Mouse (Mus musculus): ENCODE data around the gene Apbb1. TPM values are rescaled to one million over a fixed set of nuclear protein-coding genes. Genes with fewer than 3 reads are reported as not detected.

The Apbb1 gene
- polyA plus RNA-seq, 1 experiment, result 0.80 TPM

DNA sequence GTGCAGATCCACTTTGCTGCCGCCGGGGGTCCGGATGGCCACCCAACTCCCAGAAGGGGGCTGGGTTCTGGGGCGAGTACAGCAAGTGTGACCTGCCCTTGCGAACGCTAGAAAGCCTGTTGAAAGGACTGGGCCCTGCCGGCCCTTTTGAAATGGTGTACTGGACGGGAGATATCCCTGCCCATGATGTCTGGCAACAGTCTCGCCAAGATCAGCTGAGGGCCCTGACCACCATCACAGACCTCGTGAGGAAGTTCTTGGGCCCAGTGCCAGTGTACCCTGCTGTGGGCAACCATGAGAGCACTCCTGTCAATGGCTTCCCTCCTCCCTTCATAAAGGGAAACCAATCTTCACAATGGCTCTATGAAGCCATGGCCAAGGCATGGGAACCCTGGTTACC is 25.9 kb downstream of the Apbb1 start:
- H3K4me1 ChIP-seq (ENCODE audit: control insufficient read depth, insufficient read depth, low read length), result peaks cover 4% of the 10 kb centered on the region; the same call in 1 of the 2 replicates
- TF ChIP-seq POLR2A (IDR thresholded peaks at IDR 0.05; ENCODE audit: borderline replicate concordance, control insufficient read depth, low read depth, low read length), result no peak
- TF ChIP-seq CTCF (IDR thresholded peaks at IDR 0.05; ENCODE audit: control insufficient read depth, insufficient read depth, low read length), result no peak
- H3K4me3 ChIP-seq (replicated peaks; ENCODE audit: control insufficient read depth, low read depth, low read length), result no peak overlapping the region
- H3K27ac ChIP-seq (ENCODE audit: control insufficient read depth, insufficient read depth, low read depth, low read length, poor library complexity), result no peak overlapping the region
- WGBS, result 80% methylated on average over 10 of the region's 10 CpGs

DNA sequence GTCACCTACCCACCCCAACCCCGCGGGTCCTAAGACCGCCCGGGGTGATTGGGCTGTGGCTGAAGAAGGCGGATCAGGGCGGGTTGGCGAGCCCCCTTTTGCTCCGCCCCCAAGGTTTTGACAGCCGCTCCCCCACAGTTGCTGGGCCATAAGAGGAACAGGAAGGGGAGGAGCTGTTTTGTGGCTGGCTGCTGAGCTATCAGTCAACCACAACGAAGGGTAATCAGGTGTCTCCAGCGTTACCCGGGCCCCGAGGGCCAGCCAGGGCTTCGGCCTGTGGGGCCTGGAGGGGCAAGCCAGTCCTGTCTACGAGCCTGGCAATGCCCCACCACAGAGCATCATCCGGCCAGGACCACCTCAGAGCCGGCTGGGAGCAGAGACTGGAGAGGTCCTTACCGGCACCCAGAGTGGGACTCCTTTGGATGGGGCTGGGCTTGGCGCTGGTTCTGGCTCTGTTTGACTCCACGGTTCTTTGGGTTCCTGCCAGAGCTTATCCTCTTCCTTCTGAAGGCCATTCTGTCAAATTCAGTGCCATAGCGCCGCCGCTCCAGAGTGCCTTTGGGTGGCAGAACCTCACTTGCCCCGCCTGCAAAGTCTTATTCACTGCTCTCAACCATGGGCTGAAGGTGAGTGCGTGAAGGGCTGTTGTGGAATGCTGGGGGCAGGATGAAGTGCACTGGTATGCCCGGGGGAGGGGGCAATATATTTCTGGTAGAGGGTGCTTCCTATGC is 27.1 kb downstream of the Apbb1 start, which contains the start of gene Smpd1:
Gene Smpd1, plus strand, starts transcription at position 149 of the 731 bp plus-strand sequence.
- TF ChIP-seq POLR2A (IDR thresholded peaks at IDR 0.05; ENCODE audit: borderline replicate concordance, control insufficient read depth, low read depth, low read length) (peak; percentile 68; the same call in 1 of the 2 replicates), CTCF (IDR thresholded peaks at IDR 0.05; ENCODE audit: control insufficient read depth, insufficient read depth, low read length) (no peak)
- peak within 1 kb of the TSS; percentile 65 for H3K27ac ChIP-seq (ENCODE audit: control insufficient read depth, insufficient read depth, low read depth, low read length, poor library complexity)
- WGBS, result 2% methylated on average over 26 of the region's 26 CpGs

GRCm38 (mm10) chr7:105553456-105554211 is 27.8 kb downstream of the Apbb1 start:
- peaks cover 4% of the 10 kb centered on the region; the same call in 1 of the 2 replicates for H3K4me1 ChIP-seq (ENCODE audit: control insufficient read depth, insufficient read depth, low read length)
- H3K27ac ChIP-seq (ENCODE audit: control insufficient read depth, insufficient read depth, low read depth, low read length, poor library complexity), result peak overlapping the region; percentile 65; the same call in 1 of the 2 replicates
- peak overlapping the region; percentile 78 for H3K4me3 ChIP-seq (replicated peaks; ENCODE audit: control insufficient read depth, low read depth, low read length)
- TF ChIP-seq POLR2A (IDR thresholded peaks at IDR 0.05; ENCODE audit: borderline replicate concordance, control insufficient read depth, low read depth, low read length) (no peak), CTCF (IDR thresholded peaks at IDR 0.05; ENCODE audit: control insufficient read depth, insufficient read depth, low read length) (no peak)
- 37% methylated on average over 27 of the region's 27 CpGs for WGBS

More for the DNA sequence above, 27.1 kb downstream of the Apbb1 start, which contains the start of gene Smpd1:
- Histone ChIP-seq H3K4me1 (ENCODE audit: control insufficient read depth, insufficient read depth, low read length) (peaks cover 4% of the 10 kb centered on the region; the same call in 1 of the 2 replicates), H3K4me3 (replicated peaks; ENCODE audit: control insufficient read depth, low read depth, low read length) (peak within 1 kb of the TSS; percentile 78)

- H3K4me1 ChIP-seq (ENCODE audit: control insufficient read depth, insufficient read depth, low read length), result no peaks in the 10 kb centered on the region
- no peak overlapping the region for H3K27ac ChIP-seq (ENCODE audit: control insufficient read depth, insufficient read depth, low read depth, low read length, poor library complexity)
- WGBS, result 48% methylated on average over 6 of the region's 6 CpGs
- TF ChIP-seq POLR2A (IDR thresholded peaks at IDR 0.05; ENCODE audit: borderline replicate concordance, control insufficient read depth, low read depth, low read length) (no peak), CTCF (IDR thresholded peaks at IDR 0.05; ENCODE audit: control insufficient read depth, insufficient read depth, low read length) (no peak)
- H3K4me3 ChIP-seq (replicated peaks; ENCODE audit: control insufficient read depth, low read depth, low read length), result no peak overlapping the region
Observed at GRCm38 (mm10) chr7:105549035-105549434, 32.4 kb downstream of the Apbb1 start.

DNA sequence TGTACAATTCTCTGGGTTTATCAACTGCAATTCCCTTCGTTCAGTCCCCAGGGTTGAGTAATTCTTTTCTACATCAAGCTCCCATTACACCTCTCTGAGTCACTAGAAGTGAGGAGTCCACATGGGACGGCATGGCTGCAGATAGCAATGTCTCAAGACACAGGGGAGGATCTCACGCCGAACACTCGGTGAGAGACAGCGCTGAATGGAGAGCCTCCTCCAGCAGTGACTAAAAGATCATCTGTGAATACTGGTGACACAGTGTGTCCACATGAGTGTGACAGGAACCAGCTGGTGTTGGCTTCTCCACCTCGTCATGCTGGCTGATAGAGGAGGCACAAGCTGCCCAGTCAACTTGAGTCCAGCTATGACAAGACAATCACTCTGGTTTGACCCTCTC is 33.5 kb downstream of the Apbb1 start:
- WGBS, result 76% methylated on average over 7 of the region's 7 CpGs
- TF ChIP-seq CTCF (IDR thresholded peaks at IDR 0.05; ENCODE audit: control insufficient read depth, insufficient read depth, low read length), result no peak
- TF ChIP-seq POLR2A (IDR thresholded peaks at IDR 0.05; ENCODE audit: borderline replicate concordance, control insufficient read depth, low read depth, low read length), result no peak

DNA sequence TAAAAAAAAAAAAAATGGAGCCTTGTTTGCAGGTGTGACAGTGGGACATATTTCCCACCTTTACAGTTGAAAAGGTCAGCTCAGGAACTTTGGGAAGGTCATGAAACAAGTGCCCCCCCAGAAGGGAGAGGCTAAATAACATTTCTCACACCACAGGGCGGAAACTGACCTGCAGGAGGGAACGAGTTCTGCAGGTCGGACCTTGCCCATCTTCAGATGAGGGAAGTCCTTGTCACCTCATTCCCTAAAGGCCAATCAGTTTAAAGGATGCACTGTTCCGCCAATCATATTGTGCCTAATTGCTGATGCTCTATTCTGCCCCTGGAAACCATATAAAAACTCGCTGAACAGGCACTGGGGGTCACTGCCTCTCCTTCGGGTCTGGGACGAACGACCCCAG is 35.5 kb downstream of the Apbb1 start:
- Histone ChIP-seq H3K4me1 (ENCODE audit: control insufficient read depth, insufficient read depth, low read length) (no peaks in the 10 kb centered on the region), H3K4me3 (replicated peaks; ENCODE audit: control insufficient read depth, low read depth, low read length) (no peak overlapping the region), H3K27ac (ENCODE audit: control insufficient read depth, insufficient read depth, low read depth, low read length, poor library complexity) (no peak overlapping the region)
- TF ChIP-seq POLR2A (IDR thresholded peaks at IDR 0.05; ENCODE audit: borderline replicate concordance, control insufficient read depth, low read depth, low read length), result no peak
- TF ChIP-seq CTCF (IDR thresholded peaks at IDR 0.05; ENCODE audit: control insufficient read depth, insufficient read depth, low read length), result no peak
- 74% methylated on average over 8 of the region's 8 CpGs for WGBS

More for the DNA sequence above, 33.5 kb downstream of the Apbb1 start:
- no peak overlapping the region for H3K4me3 ChIP-seq (replicated peaks; ENCODE audit: control insufficient read depth, low read depth, low read length)
- H3K27ac ChIP-seq (ENCODE audit: control insufficient read depth, insufficient read depth, low read depth, low read length, poor library complexity), result no peak overlapping the region
- H3K4me1 ChIP-seq (ENCODE audit: control insufficient read depth, insufficient read depth, low read length), result no peaks in the 10 kb centered on the region

DNA sequence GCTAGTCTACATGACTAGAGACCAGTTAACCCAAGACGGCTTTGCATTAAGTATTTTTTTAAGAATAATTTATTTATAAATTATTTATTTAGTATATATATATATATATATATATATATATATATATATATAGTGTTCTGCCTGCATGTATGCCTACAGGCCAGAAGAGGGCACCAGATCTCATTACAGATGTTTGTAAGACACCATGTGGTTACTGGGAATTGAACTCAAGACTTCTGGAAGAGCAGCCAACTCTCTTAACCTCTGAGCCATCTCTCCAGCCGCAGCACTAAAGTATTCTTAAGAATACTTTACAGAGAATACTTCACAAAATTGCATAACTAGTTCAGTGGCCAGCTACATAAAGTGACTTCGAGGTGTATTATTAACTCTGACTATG is 47.3 kb downstream of the Apbb1 start:
- WGBS, result 63% methylated on average over 3 of the region's 3 CpGs
- TF ChIP-seq POLR2A (IDR thresholded peaks at IDR 0.05; ENCODE audit: borderline replicate concordance, control insufficient read depth, low read depth, low read length) (no peak), CTCF (IDR thresholded peaks at IDR 0.05; ENCODE audit: control insufficient read depth, insufficient read depth, low read length) (no peak)
- H3K27ac ChIP-seq (ENCODE audit: control insufficient read depth, insufficient read depth, low read depth, low read length, poor library complexity), result no peak overlapping the region

DNA sequence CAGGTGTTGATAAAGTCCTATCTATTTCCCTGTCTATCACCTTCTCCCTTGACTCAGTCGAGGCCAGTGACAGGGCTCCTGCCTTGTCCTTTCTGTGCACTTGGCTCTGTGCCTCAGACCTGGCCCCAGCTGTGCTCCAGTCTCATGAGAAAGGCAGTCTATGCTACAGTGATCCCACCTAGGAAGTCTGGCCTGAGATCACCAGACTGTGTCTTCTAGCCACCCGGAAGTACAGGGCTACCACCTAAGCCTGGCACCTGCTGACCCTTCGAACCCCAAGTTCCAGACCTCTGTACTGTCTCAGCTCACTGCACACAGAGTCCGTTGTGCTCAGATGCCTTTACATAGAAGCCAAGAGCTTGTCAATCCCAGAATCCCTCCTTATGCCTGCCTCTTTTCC is 53.4 kb downstream of the Apbb1 start:
- WGBS, result 74% methylated on average over 4 of the region's 4 CpGs
- no peaks in the 10 kb centered on the region; the same call in 1 of the 2 replicates for H3K4me1 ChIP-seq (ENCODE audit: control insufficient read depth, insufficient read depth, low read length)
- TF ChIP-seq POLR2A (IDR thresholded peaks at IDR 0.05; ENCODE audit: borderline replicate concordance, control insufficient read depth, low read depth, low read length), result no peak
- no peak for TF ChIP-seq CTCF (IDR thresholded peaks at IDR 0.05; ENCODE audit: control insufficient read depth, insufficient read depth, low read length)
- no peak overlapping the region for H3K27ac ChIP-seq (ENCODE audit: control insufficient read depth, insufficient read depth, low read depth, low read length, poor library complexity)
- no peak overlapping the region for H3K4me3 ChIP-seq (replicated peaks; ENCODE audit: control insufficient read depth, low read depth, low read length)

More for the DNA sequence above, 47.3 kb downstream of the Apbb1 start:
- Histone ChIP-seq H3K4me1 (ENCODE audit: control insufficient read depth, insufficient read depth, low read length) (no peaks in the 10 kb centered on the region), H3K4me3 (replicated peaks; ENCODE audit: control insufficient read depth, low read depth, low read length) (no peak overlapping the region)

Measured in bone marrow, adult 2 months (tissue).